Mouse (Mus musculus) central nervous system, embryonic 11.5 days (tissue): ENCODE measurements around the gene Ifit1bl1. TPM values are rescaled to one million over a fixed set of nuclear protein-coding genes. Genes with fewer than 3 reads are reported as not detected.

Experiments
- polyA plus RNA-seq: library from polyadenylated mRNA; depleted of rRNA; stranded (reverse); fragments of >200 nt; gene quantifications from 2 replicates; pipeline ENCODE4 v1.2.3, GENCODE M21; 2012; rRNA removed

Ifit1bl1 gene
- 0.23 and 0.25 TPM in 2 replicates for polyA plus RNA-seq

GRCm38 (mm10) chr19:34601888-34602287, at the start of gene Ifit1bl1:
Gene Ifit1bl1, minus strand, starts transcription at chr19:34601956.

GRCm38 (mm10) chr19:34640623-34641022, 38.9 kb upstream of the Ifit1bl1 start, which contains the start of the genes Ifit1bl2 and Ifit1:
Gene Ifit1bl2, minus strand, starts transcription at chr19:34640743.
Gene Ifit1, plus strand, starts transcription at chr19:34640871.

GRCm38 (mm10) chr19:34607237-34608051, 5.7 kb upstream of the Ifit1bl1 start, which contains the start of gene Ifit3b:
Gene Ifit3b, plus strand, starts transcription at chr19:34607970.

GRCm38 (mm10) chr19:34583126-34583766, 18.5 kb downstream of the Ifit1bl1 start, which contains the start of gene Ifit3:
Gene Ifit3, plus strand, starts transcription at chr19:34583531.

GRCm38 (mm10) chr19:34550534-34551223, 51.1 kb downstream of the Ifit1bl1 start, which contains the start of gene Ifit2:
Gene Ifit2, plus strand, starts transcription at chr19:34550694.

Other genes starting within 250 kb of the Ifit1bl1 start
- gene Ch25h, start 126.8 kb downstream of the Ifit1bl1 start, polyA plus RNA-seq = 0.30 and 3.5 TPM in 2 replicates
- gene Lipa, start 74.5 kb downstream of the Ifit1bl1 start, polyA plus RNA-seq = 10.6 and 19.4 TPM in 2 replicates
- gene Ifit2, start 51.3 kb downstream of the Ifit1bl1 start, polyA plus RNA-seq = 1.6 and 3.5 TPM in 2 replicates
- gene Ifit3, start 18.4 kb downstream of the Ifit1bl1 start, polyA plus RNA-seq = 0.38 and 0.45 TPM in 2 replicates
- 0.07 TPM in 1 of 2 replicates, not detected in the other for gene Ifit3b, start 6.0 kb upstream of the Ifit1bl1 start, polyA plus RNA-seq
- gene Ifit1bl2, start 38.8 kb upstream of the Ifit1bl1 start, polyA plus RNA-seq = 0.07 and 0.11 TPM in 2 replicates
- gene Ifit1, start 38.9 kb upstream of the Ifit1bl1 start, polyA plus RNA-seq = 0.20 and 0.25 TPM in 2 replicates
- gene Slc16a12, start 145.3 kb upstream of the Ifit1bl1 start, polyA plus RNA-seq = 2.0 and 2.2 TPM in 2 replicates